Mouse (Mus musculus) central nervous system, embryonic 14 days (tissue): ENCODE measurements around the gene Scn4a. TPM values are rescaled to one million over a fixed set of nuclear protein-coding genes. Genes with fewer than 3 reads are reported as not detected.

ENCODE experiments used
- polyA plus RNA-seq: library from polyadenylated mRNA; depleted of rRNA; stranded (reverse); fragments of >200 nt; gene quantifications from 2 replicates; pipeline ENCODE4 v1.2.3, GENCODE M21; 2012; rRNA removed

Scn4a gene
- 0.02 and 0.36 TPM in 2 replicates for polyA plus RNA-seq

DNA sequence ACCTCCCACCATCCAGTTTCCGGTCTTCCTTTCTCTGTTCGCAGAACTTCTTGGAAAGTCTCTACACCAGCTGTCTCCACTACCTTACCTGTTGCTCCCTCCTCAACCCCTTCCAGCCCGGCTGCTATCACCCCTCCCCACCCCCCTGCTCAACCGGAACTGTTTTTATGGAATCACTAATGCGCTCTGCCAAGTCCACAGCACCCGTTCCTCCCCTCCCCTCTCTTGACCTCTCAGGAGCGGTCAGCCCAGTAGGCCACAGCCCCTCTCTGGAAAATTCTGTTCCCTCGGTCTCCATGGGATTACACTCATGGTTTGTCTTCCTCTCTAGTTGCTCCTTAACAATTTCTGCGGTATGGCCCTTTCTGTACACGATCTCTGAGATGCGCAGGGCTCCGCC, at the start of gene Scn4a:
Gene Scn4a (minus strand): TSS at position 101 of the 400 bp plus-strand sequence.

DNA sequence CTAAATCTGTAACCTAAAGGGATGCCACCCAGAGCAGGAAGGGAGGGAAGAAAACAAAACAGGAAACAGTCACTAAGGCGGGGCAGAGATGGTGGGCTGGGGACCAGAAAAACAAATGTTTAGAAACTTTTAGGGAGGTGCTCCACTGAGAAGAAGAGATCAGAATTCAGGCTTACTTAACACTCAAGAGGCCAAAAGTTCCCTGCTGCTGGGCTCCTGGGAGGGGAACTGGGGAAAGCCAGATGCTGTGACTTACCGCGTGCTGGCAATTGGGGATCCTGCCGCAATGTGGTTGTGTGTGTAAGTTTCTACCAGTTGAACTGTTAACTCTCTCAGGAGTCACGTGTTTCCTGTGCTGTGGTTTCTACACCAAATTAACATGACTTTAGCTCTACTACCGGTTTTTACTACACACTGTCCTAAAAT, 34.7 kb upstream of the Scn4a start, which contains the start of gene Icam2:
Gene Icam2 (minus strand): TSS at position 285 of the 426 bp plus-strand sequence.

DNA sequence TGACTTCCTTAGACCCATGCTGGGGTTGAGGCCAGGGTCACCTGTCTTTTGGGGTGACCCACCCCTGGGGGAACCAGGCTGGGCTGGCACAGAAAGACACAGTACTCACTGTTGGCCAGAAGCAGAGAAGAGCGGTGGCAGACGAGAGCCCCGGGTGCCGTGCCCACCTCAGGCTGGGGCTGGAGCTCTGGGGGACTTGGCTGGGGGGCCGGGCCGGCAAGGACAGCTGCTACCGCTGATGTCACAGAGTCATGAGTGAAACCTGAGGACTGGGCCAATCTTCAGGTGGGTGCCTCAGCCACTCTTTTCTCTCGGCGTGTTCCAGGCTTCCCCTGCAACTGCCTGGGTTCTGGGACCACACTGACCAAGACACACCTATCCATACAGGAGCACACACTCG, 12.3 kb upstream of the Scn4a start, which contains the start of gene Prr29:
Gene Prr29 (plus strand): TSS at position 107 of the 400 bp plus-strand sequence.

DNA sequence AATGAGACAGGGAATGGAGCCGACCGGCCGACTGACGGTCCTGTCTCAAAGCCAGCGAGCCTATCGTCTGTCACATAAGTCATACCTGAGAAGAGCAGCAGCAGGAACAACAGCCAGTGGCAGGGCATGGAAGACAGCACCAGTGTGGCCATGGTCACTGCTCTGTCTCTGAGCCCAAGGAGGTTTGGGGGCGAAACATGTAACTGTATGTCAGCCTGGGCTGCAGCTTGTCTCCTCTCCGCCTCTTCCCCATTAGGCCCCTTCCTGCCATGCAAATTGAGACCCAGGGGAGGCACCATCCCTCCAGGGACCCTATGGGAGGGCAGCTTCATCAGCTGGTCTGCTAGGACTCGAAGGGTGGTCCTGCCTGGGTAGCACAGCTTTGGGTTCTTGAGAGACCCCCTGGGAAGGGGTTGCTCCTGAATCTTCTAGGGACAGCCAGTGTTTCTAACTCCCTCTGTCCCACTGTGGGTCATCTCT, 38.7 kb downstream of the Scn4a start, which contains the start of gene Cd79b:
Gene Cd79b (minus strand): TSS at position 430 of the 480 bp plus-strand sequence.

DNA sequence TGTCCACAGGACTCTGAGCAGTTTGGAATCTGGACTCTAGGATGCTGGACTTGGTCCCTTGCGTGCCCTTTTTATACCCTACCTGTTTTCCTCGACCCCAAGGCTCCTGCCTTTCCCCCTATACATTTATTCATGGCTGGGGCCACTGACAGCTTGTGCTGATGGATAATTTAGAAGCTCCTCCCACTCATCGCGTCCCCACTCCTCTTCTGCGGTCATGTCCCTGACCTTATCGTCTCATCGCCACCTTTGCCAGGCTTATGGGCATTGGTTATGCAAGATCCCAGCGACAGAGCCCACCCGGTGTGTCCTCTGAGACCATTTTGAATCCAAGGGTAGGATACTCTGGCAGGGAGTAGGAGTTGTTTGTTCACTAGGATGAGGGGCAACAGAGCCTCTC, 51.3 kb downstream of the Scn4a start, which contains the start of gene Gh:
Gene Gh (minus strand): TSS at position 101 of the 400 bp plus-strand sequence.

DNA sequence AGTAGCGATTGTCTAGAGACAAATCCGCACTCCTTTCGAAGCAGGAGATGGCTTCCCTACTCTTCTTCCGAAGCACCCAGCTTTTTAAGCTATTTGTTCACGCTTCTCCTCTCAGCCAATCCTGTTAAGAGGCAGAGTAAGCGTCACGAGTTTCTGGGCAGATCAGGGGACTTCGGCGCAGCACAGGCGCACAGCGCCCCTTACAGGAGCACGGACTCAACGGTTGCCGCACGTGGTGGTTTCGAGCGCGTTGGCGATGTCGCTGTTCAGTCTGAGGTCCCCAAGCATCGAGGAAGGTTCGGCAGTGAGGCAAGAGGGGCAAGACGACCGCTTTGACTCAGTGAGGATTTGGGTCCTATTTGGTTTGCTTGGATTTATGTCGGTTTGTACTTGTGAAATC, 76.6 kb downstream of the Scn4a start, which contains the start of gene Tcam1:
Gene Tcam1 (plus strand): TSS at position 219 of the 400 bp plus-strand sequence.

DNA sequence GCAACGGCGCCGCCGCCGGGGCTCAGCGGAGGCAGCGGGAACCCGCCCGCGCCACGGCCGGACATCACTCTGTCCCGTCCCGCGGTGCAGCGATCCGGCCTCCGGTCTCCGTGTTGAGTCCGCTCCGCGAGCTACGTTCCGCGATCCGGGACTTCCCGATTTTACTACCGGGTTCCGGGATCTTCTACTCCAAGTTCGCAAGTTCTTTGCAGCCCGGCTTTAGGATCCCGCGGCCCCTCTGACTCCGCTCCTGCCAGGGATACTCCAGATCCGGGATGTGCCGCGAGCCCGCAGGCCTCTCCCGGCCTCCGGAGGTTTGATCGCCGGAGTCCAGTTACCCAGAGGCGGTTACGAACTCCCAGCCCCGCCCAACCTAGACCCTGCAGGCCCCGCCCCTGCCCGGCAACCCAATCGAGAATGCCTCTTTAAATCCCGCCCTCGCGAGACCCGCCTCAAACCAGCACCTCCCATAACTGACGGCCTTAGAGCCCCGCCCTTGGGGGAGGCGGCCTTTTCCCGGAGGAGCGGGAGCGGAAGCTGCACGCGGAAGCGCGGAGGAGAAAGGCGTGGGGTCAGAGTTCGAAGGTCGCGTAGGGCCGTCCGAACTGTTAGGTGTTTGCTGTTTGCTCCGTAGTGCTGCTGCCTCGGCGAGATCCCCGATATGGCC, 80.3 kb downstream of the Scn4a start, which contains the start of gene Smarcd2:
Gene Smarcd2 (minus strand): TSS at position 329 of the 667 bp plus-strand sequence.

Other genes with a start within 250 kb of the Scn4a start
- gene Gm10840, start 192.4 kb downstream of the Scn4a start, polyA plus RNA-seq: 0.34 TPM in 1 of 2 replicates, not detected in the other
- gene Limd2, start 192.4 kb downstream of the Scn4a start, polyA plus RNA-seq: 117 and 125 TPM in 2 replicates
- 51.7 and 54.4 TPM in 2 replicates for gene Strada, start 151.1 kb downstream of the Scn4a start, polyA plus RNA-seq
- 56.5 and 57.1 TPM in 2 replicates for gene Ccdc47, start 136.9 kb downstream of the Scn4a start, polyA plus RNA-seq
- gene Ddx42, start 136.4 kb downstream of the Scn4a start, polyA plus RNA-seq: 64.0 and 68.3 TPM in 2 replicates
- 41.8 and 42.3 TPM in 2 replicates for gene Ftsj3, start 97.2 kb downstream of the Scn4a start, polyA plus RNA-seq
- 211 and 214 TPM in 2 replicates for gene Psmc5, start 97.1 kb downstream of the Scn4a start, polyA plus RNA-seq
- gene Smarcd2, start 80.3 kb downstream of the Scn4a start, polyA plus RNA-seq: 41.7 and 56.1 TPM in 2 replicates
- 0.20 and 0.29 TPM in 2 replicates for gene Tcam1, start 76.6 kb downstream of the Scn4a start, polyA plus RNA-seq
- gene Gh, start 51.4 kb downstream of the Scn4a start, polyA plus RNA-seq: not detected in 2 replicates
- gene Cd79b, start 38.5 kb downstream of the Scn4a start, polyA plus RNA-seq: 0.65 and 1.0 TPM in 2 replicates
- 0.09 and 0.10 TPM in 2 replicates for gene Prr29, start 12.2 kb upstream of the Scn4a start, polyA plus RNA-seq
- gene Icam2, start 34.8 kb upstream of the Scn4a start, polyA plus RNA-seq: 10.4 and 15.2 TPM in 2 replicates
- 10.1 and 10.8 TPM in 2 replicates for gene Ern1, start 134.6 kb upstream of the Scn4a start, polyA plus RNA-seq